Mouse (Mus musculus) forebrain, embryonic 14.5 days (tissue): Measurements from ENCODE around the gene Rfx4. TPM values are rescaled to one million over a fixed set of nuclear protein-coding genes. Genes with fewer than 3 reads are reported as not detected.
A peak's percentile ranks its signal among the peaks of the same experiment; 100 is the strongest.

Source experiments
- ATAC-seq: fragments of 200-750 bp; cut with Nextera tagmentation; 2 replicates; pipeline ENCODE4 v1.8.0; 2017; ENCODE audit warnings: mild to moderate bottlenecking, moderate library complexity
- DNase-seq: peaks from one replicate; pipeline ENCODE4 v3.0.0-alpha.2; 2015; ENCODE audit warnings: low spot score
- H3K27ac ChIP-seq: fragments of 300-500 bp; sonication (generic); 2 replicates; pipeline ENCODE4 v1.5.1; 2014; ENCODE audit warnings: low read depth, mild to moderate bottlenecking, control low read depth, low read length, moderate library complexity
- H3K27me3 ChIP-seq: fragments of 300-500 bp; sonication (generic); replicated peaks from 2 replicates; pipeline ENCODE4 v1.6.1; 2014; ENCODE audit warnings: low read length, control low read depth, mixed read lengths; ENCODE audit not compliant: control insufficient read depth, insufficient read depth
- H3K36me3 ChIP-seq: fragments of 300-500 bp; sonication (generic); 2 replicates; pipeline ENCODE4 v1.6.1; 2014; ENCODE audit warnings: low read length, control low read depth; ENCODE audit not compliant: control insufficient read depth, insufficient read depth
- H3K4me1 ChIP-seq: fragments of 300-500 bp; sonication (generic); 2 replicates; pipeline ENCODE4 v1.6.1; 2014; ENCODE audit warnings: antibody characterized with exemption, low read length, control low read depth; ENCODE audit not compliant: control insufficient read depth, insufficient read depth
- H3K4me2 ChIP-seq: fragments of 300-500 bp; sonication (generic); 2 replicates; pipeline ENCODE4 v1.6.1; 2014; ENCODE audit warnings: mild to moderate bottlenecking, control low read depth, low read length
- H3K4me3 ChIP-seq: fragments of 300-500 bp; sonication (generic); 2 replicates; pipeline ENCODE4 v1.5.1; 2014; ENCODE audit warnings: low read depth, low read length, control low read depth
- H3K9ac ChIP-seq: fragments of 300-500 bp; sonication (generic); 2 replicates; pipeline ENCODE4 v1.6.1; 2014; ENCODE audit warnings: mild to moderate bottlenecking, low read length, control low read depth, moderate library complexity
- H3K9me3 ChIP-seq: fragments of 300-500 bp; sonication (generic); replicated peaks from 2 replicates; pipeline ENCODE4 v1.6.1; 2016; ENCODE audit warnings: low read length, control low read depth, mixed read lengths; ENCODE audit not compliant: control insufficient read depth
- WGBS: fragments of 180-500 bp; shearing (Covaris S2); extraction: QIAGEN DNeasy Blood & Tissue Kit; methylation state at CpG from one replicate; pipeline ENCODE4 v1.1.7; 2014; 5-methylcytosine and 5-hydroxymethylcytosine counted together
- polyA plus RNA-seq: library from polyadenylated mRNA; unstranded; fragments of >200 nt; fragmentation: Nextera tagmentation; extraction: Ambion mirVana; gene quantifications from 2 replicates; pipeline ENCODE4 v1.2.1, GENCODE M21; 2014

Rfx4 gene
- polyA plus RNA-seq, 1 experiment from 2014 or later: 9.5 TPM

- Histone ChIP-seq H3K4me3 (no peak overlapping the region), H3K9ac (0 out of 2 replicates have a peak overlapping the region, but pooled peaks have one; percentile 2), H3K27me3 (no peaks in the 10 kb centered on the region), H3K4me1 (peaks cover 11% of the 10 kb centered on the region), H3K9me3 (no peaks in the 10 kb centered on the region), H3K4me2 (no peak overlapping the region), H3K27ac (peak overlapping the region; percentile 22; the same call in 1 of the 2 replicates), H3K36me3 (peaks cover 6% of the 10 kb centered on the region; the same call in 1 of the 2 replicates)
- 36% methylated on average over 7 of the region's 7 CpGs for WGBS
- DNase-seq (peak; percentile 44), ATAC-seq (peak; percentile 52; the same call in 1 of the 2 replicates)
Measured at GRCm38 (mm10) chr10:84903307-84903706, 147.4 kb downstream of the Rfx4 start.

GRCm38 (mm10) chr10:84903742-84904141, 147.9 kb downstream of the Rfx4 start:
- H3K4me2 ChIP-seq: peak overlapping the region; percentile 9; the same call in 1 of the 2 replicates
- H3K9ac ChIP-seq: 0 out of 2 replicates have a peak overlapping the region, but pooled peaks have one; percentile 2
- H3K4me3 ChIP-seq: no peak overlapping the region
- DNase-seq (peak; percentile 46), ATAC-seq (peak; percentile 71)
- H3K9me3 ChIP-seq: no peaks in the 10 kb centered on the region
- H3K27ac ChIP-seq: peak overlapping the region; percentile 22; the same call in 1 of the 2 replicates
- 17% methylated on average over 5 of the region's 5 CpGs for WGBS
- peaks cover 11% of the 10 kb centered on the region for H3K4me1 ChIP-seq
- no peaks in the 10 kb centered on the region for H3K27me3 ChIP-seq
- peaks cover 6% of the 10 kb centered on the region; the same call in 1 of the 2 replicates for H3K36me3 ChIP-seq

GRCm38 (mm10) chr10:84906895-84907294, 151.0 kb downstream of the Rfx4 start:
- peaks cover 6% of the 10 kb centered on the region; the same call in 1 of the 2 replicates for H3K36me3 ChIP-seq
- ATAC-seq (no peak), DNase-seq (no peak)
- WGBS: 71% methylated on average over 9 of the region's 9 CpGs
- H3K4me1 ChIP-seq: peaks cover 28% of the 10 kb centered on the region
- no peak overlapping the region for H3K27ac ChIP-seq
- no peaks in the 10 kb centered on the region for H3K27me3 ChIP-seq
- no peak overlapping the region for H3K4me3 ChIP-seq
- H3K9me3 ChIP-seq: no peaks in the 10 kb centered on the region
- no peak overlapping the region for H3K9ac ChIP-seq
- H3K4me2 ChIP-seq: peak overlapping the region; percentile 8; the same call in 1 of the 2 replicates

GRCm38 (mm10) chr10:84908006-84908405, 152.1 kb downstream of the Rfx4 start:
- no peak overlapping the region for H3K27ac ChIP-seq
- peaks cover 27% of the 10 kb centered on the region for H3K4me1 ChIP-seq
- ATAC-seq: no peak
- no peak for DNase-seq
- no peaks in the 10 kb centered on the region for H3K9me3 ChIP-seq
- H3K4me2 ChIP-seq: no peak overlapping the region
- 77% methylated on average over 3 of the region's 3 CpGs for WGBS
- H3K9ac ChIP-seq: no peak overlapping the region
- H3K36me3 ChIP-seq: peaks cover 6% of the 10 kb centered on the region; the same call in 1 of the 2 replicates
- no peaks in the 10 kb centered on the region for H3K27me3 ChIP-seq
- no peak overlapping the region for H3K4me3 ChIP-seq

GRCm38 (mm10) chr10:84908471-84908870, 152.6 kb downstream of the Rfx4 start:
- H3K27ac ChIP-seq: no peak overlapping the region
- WGBS: 90% methylated on average over 3 of the region's 3 CpGs
- H3K9ac ChIP-seq: no peak overlapping the region
- no peak overlapping the region for H3K4me2 ChIP-seq
- H3K4me1 ChIP-seq: peaks cover 22% of the 10 kb centered on the region
- H3K36me3 ChIP-seq: peaks cover 6% of the 10 kb centered on the region; the same call in 1 of the 2 replicates
- no peak overlapping the region for H3K4me3 ChIP-seq
- ATAC-seq (no peak), DNase-seq (no peak)
- H3K9me3 ChIP-seq: no peaks in the 10 kb centered on the region
- no peaks in the 10 kb centered on the region for H3K27me3 ChIP-seq

- H3K27me3 ChIP-seq: no peaks in the 10 kb centered on the region
- peaks cover 6% of the 10 kb centered on the region; the same call in 1 of the 2 replicates for H3K36me3 ChIP-seq
- H3K4me2 ChIP-seq: 0 out of 2 replicates have a peak overlapping the region, but pooled peaks have one; percentile 5
- DNase-seq (no peak), ATAC-seq (no peak)
- 63% methylated on average over 17 of the region's 17 CpGs for WGBS
- H3K9me3 ChIP-seq: no peaks in the 10 kb centered on the region
- no peak overlapping the region for H3K9ac ChIP-seq
- H3K27ac ChIP-seq: no peak overlapping the region
- peaks cover 16% of the 10 kb centered on the region for H3K4me1 ChIP-seq
- no peak overlapping the region for H3K4me3 ChIP-seq
Measured at GRCm38 (mm10) chr10:84909021-84909801, 153.3 kb downstream of the Rfx4 start.

GRCm38 (mm10) chr10:84910194-84910593, 154.3 kb downstream of the Rfx4 start:
- 10% methylated on average over 7 of the region's 7 CpGs for WGBS
- Histone ChIP-seq H3K4me1 (peaks cover 16% of the 10 kb centered on the region), H3K4me2 (0 out of 2 replicates have a peak overlapping the region, but pooled peaks have one; percentile 5), H3K27ac (no peak overlapping the region), H3K4me3 (no peak overlapping the region), H3K27me3 (no peaks in the 10 kb centered on the region), H3K9me3 (no peaks in the 10 kb centered on the region), H3K9ac (no peak overlapping the region), H3K36me3 (peaks cover 5% of the 10 kb centered on the region; the same call in 1 of the 2 replicates)
- no peak for ATAC-seq
- DNase-seq: no peak

- WGBS: 0% methylated on average over 1 of the region's 1 CpGs
- no peak overlapping the region for H3K27ac ChIP-seq
- H3K4me1 ChIP-seq: peaks cover 16% of the 10 kb centered on the region
- no peaks in the 10 kb centered on the region for H3K27me3 ChIP-seq
- peak; percentile 62 for ATAC-seq
- no peaks in the 10 kb centered on the region for H3K36me3 ChIP-seq
- no peaks in the 10 kb centered on the region for H3K9me3 ChIP-seq
- H3K4me3 ChIP-seq: no peak overlapping the region
- H3K4me2 ChIP-seq: no peak overlapping the region
- DNase-seq: peak; percentile 55
- no peak overlapping the region for H3K9ac ChIP-seq
Measured at GRCm38 (mm10) chr10:84910758-84911384, 155.0 kb downstream of the Rfx4 start.
